Mouse (Mus musculus) brain, embryonic 14.5 days (tissue): Measurements from ENCODE around the gene Thsd4. TPM values are rescaled to one million over a fixed set of nuclear protein-coding genes. Genes with fewer than 3 reads are reported as not detected.

Experiments used
- DNase-seq: peaks from one replicate; pipeline ENCODE4 v3.0.0-alpha.2; 2011; ENCODE audit warnings: low read depth
- CTCF ChIP-seq: fragments of 200-500 bp; IDR thresholded peaks from 2 replicates; pipeline ENCODE4 v1.5.1; 2012; ENCODE audit warnings: inconsistent platforms, mild to moderate bottlenecking, moderate library complexity, borderline replicate concordance; ENCODE audit not compliant: insufficient read depth, insufficient read length; ENCODE audit errors: extremely low read depth
- POLR2A ChIP-seq: fragments of 200-500 bp; IDR thresholded peaks from 2 replicates; pipeline ENCODE4 v1.6.1; 2012; ENCODE audit warnings: mild to moderate bottlenecking, inconsistent platforms, borderline replicate concordance; ENCODE audit not compliant: poor library complexity, insufficient read depth, insufficient read length, severe bottlenecking; ENCODE audit errors: extremely low read depth
- polyA plus RNA-seq: library from polyadenylated mRNA; depleted of rRNA; stranded (reverse); fragments of >200 nt; gene quantifications from 2 replicates; pipeline ENCODE4 v1.2.3, GENCODE M21; 2012; rRNA removed

Gene Thsd4
- 5.3 and 7.9 TPM in 2 replicates for polyA plus RNA-seq

DNA sequence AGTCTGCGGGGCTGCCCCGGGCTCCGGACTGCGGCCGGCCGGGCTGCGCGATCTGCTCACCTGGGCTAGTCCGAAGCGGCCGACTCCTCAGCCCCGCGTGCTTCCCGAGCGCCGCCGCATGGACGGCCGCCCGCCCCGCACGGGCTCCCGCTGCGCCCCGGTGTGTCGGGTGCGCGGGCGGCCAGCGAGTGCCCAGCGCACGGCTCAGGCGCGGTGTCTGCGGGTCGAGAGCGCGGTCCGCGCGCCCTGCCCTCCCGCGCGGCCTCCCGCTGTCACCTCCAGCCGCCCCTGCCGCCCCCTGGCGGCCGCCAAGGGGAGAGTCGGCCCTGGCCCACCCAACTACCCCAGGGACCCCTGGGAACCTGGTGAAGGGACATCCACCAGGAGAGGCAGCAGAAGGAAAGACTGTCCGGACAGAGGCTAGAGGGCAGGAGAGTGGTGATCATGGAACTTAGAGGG, at the start of gene Thsd4:
Thsd4 (minus strand) TSS at position 241 of the 459 bp plus-strand sequence.
- TF ChIP-seq CTCF (peak; percentile 77), POLR2A (no peak)
- DNase-seq = peak; percentile 62

DNA sequence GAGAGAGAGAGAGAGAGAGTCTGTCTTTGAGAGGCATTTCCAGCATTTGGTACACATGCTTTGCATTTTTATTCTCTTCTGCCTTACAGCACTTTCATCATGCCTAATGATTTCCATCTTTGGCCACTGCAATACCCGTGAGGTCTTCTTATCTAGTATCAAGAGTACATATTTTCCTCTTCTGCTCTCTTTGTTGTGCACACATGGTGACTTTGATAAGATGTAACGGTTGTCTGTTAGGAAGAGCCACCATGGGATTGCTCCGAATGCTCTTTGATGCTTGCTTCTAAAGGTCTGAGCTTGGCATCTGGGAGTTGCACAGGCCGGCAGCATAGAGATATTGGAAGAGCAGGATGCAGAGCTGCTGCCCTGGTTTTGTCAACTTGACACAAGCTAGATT, 49.2 kb upstream of the Thsd4 start:
- DNase-seq = peak; percentile 51
- no peak for TF ChIP-seq POLR2A
- TF ChIP-seq CTCF = no peak

DNA sequence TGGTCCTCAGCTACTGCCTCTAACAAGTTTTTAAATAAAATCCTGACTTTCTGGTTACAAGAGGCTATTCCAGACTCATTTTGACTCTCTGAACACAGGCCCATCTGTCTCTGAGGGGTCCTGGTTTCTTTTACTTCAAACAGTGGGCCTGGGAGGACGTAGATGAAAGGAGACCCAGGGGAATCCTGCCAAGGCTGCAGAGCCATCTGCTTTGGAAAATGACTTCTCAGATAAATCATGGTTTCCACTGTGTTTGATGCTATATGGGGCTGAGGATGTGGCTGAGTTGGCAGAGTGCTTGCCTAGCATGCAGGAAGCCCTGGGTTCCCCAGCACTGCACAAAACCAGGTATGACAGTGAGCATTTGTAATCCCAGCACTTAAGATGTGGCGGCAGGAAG, 47.5 kb upstream of the Thsd4 start:
- no peak for TF ChIP-seq CTCF
- TF ChIP-seq POLR2A = no peak
- peak; percentile 57 for DNase-seq

DNA sequence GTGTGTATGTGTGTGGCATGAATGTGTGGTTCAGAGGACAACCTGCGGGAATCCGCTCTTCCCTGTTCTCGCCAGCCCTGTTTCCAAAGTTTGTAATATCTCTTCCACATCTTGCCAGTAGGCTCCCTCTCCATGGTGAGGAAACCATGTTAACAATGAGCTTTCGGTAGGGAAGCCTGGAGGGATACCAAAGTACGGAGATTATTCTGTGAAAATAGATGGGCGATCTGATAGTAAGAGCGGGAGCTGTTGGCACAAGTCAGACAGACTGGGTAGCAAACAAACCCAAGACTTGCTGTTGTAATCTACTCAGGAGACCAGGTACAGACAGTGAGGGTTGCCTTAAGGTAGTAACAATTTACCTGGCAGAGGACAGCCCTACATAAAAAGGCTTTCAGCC, 42.0 kb upstream of the Thsd4 start:
- DNase-seq = no peak

DNA sequence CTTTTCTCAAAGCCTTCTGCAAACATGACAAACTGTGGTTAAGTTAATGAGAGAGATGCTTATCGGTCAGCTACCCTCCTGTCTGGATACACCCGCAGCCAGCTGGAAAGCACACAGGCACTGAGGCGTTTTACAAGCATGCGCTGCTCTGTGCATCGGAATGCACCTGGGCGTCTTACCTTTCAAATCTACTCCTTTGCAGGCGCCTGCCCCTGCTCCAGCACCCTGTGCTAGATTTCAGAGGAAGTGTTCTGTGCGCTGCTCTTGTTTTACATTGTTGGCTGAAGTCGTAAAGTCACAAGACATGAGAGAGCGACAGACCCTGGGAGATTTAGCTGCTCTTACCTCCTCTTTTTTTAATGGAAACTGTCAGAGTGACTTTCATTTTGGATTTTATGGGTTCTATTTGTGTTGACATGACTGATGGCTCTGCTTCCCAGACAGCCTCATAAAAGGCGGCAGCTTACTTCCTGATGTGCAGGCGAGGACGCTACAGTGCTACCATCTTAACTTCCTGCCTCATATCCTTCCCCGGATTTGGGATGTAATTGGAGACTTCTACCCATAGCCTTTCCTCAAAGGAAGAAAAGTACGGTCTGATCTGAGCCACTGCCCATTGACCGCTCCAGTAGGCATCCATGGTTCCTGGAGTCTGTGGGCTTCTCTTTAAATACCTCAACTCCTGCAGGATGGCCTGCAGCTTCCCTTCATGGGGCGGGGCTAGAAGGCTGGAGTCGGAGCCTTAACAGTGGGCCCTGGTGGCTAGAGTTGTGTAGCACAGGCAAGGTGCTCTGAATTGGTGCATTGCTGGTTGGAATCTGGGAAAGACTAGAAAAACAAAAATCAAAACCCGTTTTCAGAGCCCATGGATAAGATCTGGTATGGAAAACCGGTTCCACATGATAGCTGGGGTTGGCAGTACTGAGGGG, 40.9 kb upstream of the Thsd4 start:
- TF ChIP-seq CTCF = peak; percentile 40; the same call in 1 of the 2 replicates
- TF ChIP-seq POLR2A = no peak
- DNase-seq = peak; percentile 9

More for the DNA sequence above, 42.0 kb upstream of the Thsd4 start:
- TF ChIP-seq POLR2A = no peak
- no peak for TF ChIP-seq CTCF

DNA sequence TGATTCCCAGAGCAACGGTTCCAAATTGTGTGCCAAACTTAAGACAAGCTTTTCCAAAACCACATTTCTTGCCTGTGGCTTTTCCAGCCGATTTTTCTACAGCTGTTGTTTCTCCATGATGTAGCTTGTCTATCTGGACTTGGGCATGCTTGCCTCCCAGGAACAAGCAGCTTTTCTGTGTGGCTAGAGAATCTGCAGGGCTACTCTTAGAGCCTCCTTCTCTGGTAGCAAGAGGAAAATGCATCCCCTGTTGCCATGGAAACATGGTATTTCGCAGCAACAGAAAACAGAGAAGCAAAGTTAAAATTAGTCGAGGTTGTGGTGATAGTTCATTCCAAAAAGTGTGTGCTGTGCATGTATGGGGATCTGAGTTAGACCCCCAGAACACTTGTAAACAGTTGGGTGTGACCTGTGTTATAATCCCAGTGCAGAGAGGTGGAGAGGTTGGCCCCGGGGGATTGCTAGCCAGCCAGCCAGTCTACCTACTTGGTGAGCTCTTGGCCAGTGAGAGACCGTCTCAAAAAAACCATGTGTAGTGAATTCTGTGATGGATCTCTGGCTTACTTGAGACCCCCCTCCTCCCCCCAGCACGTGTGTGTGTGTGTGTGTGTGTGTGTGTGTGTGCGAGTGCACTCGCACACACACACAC, 39.9 kb upstream of the Thsd4 start:
- DNase-seq = peak; percentile 69
- TF ChIP-seq CTCF (no peak), POLR2A (no peak)

DNA sequence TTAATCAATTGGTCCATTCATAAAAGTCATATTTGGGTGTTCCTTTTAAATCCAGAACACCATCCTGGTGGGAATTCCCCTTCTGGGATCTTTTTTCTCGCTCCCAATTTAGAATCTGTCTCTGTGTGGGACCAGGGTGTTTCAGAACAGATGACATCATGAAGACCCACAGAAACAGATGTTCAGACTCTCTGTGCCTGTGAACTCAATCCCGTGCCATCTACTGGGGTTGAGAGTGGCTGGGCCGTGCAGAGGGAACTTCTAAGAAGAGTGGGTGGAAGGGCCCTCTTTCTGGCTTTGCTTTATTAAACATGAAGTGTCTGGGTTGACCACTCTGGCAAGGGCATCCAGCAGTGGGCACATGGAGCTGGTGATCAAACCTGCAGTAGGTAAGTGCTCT, 36.7 kb upstream of the Thsd4 start:
- no peak for TF ChIP-seq POLR2A
- TF ChIP-seq CTCF = no peak
- no peak for DNase-seq

DNA sequence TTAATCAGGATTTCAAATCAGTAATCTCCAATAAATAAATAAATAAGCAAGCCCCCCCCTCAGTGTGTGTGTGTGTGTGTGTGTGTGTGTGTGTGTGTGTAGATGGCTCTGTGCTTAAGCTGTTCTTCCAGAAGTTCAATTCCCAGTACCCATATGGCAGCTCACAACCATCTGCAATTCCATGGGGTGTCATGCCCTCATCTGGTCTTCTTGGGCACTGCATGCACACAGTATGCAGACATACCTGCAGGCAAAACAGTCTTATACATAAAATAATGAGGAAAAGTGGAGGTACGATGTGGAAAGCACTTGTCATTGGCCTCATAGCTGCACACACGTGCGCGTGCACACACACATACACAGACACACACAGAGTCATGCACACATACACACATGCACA, 29.4 kb upstream of the Thsd4 start:
- DNase-seq = no peak
- TF ChIP-seq POLR2A (no peak), CTCF (peak; percentile 26; the same call in 1 of the 2 replicates)

DNA sequence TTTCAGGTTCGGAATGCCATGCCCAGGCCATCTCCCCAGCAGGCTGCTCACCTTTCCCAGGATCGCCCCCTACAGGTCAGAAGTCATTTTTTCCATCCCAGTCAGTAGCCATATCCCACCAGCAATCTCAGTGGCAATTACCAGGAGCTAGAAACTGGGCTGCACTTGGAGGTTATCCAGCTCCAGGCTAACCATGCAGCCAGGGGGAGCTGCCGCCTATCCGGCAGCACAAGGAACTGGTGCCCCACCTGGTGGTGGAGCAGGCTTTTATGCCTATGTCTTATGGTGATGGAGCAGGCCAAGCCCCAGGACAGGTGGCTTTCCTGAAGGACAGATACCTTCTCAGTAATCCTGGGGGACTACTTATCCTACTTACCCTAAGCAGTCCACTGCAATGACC, 26.3 kb upstream of the Thsd4 start:
- peak; percentile 75 for DNase-seq
- TF ChIP-seq POLR2A = no peak
- TF ChIP-seq CTCF = peak; percentile 61

DNA sequence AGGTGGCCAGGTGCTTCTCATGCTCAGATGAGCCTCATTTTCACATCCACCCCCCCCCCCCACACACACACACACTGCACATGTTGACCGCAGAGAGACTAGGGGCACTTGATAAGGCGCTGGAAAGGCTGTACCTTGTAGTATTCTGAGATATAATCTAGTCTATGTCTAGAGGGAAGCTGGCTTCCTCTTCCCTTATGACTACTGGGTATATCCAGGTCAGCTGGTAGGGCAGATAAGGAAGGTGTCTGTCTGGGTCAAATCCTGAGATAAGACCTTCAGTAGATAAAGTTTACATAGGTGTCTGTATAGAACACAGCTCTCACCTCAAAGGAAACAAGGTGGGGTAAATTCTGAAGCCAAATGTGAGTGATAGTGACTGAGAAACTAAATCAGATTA, 24.3 kb upstream of the Thsd4 start:
- no peak for TF ChIP-seq POLR2A
- TF ChIP-seq CTCF = no peak
- DNase-seq = no peak

DNA sequence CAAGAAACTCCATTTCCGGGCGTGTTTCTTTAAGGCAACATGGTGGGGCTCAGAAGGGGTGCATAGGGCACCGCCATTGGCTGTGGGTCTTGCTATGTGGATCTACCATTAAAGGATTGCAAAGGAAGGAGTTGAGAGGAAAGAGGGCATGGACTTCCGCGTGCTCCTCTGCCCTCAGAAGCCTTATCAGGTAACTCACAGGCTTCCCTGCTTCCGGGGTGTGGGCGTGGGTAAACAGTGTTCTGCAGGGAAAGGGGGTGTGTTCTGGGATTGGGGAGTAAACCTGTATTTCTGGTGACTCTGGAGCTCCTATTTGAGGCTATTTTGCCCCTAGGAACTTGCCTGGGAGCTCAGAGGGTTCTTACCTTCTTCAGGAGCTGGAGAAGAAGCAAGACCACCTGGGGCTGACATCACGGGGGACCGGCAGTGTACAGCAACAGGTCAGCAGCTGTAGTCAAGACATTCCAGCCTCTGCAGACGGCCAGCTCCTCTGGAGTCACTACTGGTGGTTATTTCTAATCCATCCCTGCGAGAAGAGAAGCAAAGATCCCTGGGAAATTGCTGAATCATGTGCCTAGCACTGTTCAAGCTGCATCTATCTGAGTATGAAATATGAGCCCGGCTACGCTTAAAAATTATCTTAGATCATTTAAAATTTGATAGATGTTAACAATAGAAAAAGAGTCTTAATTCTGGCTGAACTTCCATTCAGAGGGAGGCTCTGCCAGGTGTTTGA, 23.7 kb upstream of the Thsd4 start:
- DNase-seq = no peak
- TF ChIP-seq CTCF = no peak
- TF ChIP-seq POLR2A = no peak
